Mouse (Mus musculus) megakaryocyte progenitor cell, adult 5-6 weeks (primary cell): ENCODE measurements at regions not wholly inside any gene's neighbourhood (a gene's known extent, or its start where the extent isn't known, plus 50 kb on each side); places are given as distances from the start of the nearest gene placed in this dataset.
A peak's percentile ranks its signal among the peaks of the same experiment; 100 is the strongest.

Experiments
- ATAC-seq: replicated peaks from 2 replicates; pipeline ENCODE4 v1.8.0; 2016; ENCODE audit warnings: mild to moderate bottlenecking, moderate TSS enrichment, inconsistent platforms; ENCODE audit not compliant: poor library complexity

DNA sequence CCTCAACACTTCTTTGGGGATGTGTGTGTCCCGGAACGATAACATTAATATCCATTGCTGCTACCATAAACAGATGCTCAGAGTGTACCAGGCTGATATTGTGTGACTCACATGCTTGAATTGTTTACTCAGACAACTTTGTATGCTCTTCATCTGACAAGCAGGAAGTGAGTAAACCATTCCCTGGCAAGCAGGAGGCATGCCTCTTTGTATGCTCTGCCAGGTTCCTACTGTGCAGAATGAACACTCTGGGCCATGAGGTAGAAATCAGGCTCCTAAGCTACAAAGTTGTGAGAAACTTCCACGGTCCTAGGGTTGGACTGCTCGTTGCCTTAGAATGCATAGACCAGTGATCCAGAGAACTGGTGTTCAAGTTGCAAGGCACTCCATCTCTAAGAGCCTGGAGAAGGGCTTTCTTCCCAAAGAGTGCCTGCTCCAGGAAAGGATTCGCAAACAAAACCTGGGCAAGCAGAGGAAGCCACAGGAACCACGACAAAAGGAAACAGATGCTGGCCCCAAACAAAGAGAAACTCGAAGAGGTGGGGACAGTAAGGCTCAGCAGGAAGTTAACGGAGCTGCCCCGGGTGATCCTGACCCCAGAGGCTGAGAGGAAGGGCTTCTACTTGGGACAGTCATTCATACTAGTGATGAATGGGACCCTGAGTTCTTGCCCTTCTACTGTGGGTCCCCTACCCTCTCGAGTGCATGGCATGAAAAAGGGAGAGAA is 53.2 kb upstream of the Slc22a23 start:
- ATAC-seq = peak; percentile 54

DNA sequence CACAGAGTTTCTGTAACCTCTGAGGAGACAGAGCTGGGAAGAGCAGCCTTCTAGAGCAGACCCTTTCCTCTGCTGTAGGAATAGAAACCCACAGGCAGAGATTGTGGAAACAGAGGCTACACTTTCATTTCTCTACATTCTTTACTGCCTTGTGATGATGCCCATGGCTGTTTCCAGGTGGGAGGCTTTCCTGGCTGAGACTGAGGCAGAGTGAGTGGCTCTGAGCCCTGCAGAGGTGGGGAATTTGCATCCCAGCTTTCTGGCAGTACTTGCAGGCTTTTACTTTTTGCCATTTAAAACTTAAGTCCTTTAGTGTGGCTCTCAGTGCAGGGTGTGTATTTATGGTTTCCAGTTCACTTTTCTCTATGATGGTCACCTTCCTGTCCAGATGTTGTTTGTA is 50.5 kb upstream of the Slc22a23 start:
- ATAC-seq = no peak

DNA sequence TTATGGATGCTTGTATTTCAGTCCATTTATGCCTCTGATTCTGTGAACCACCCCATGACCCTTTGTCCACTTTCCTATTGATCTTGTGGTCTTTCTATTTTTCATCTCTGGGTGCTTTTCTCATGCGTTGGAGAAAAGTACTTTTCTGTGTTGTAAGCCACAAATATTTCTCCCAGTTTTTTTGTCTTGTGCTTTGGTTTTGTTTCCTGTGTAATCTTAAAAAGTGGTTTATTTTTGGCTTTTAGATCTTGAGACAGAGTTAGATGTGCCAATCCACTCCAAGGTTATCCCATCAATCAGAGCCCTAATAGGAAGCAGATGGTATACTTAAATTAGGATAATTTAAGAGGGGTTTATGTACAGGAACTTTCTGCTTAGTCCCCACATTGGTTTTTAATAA is 50.0 kb upstream of the Slc22a23 start:
- ATAC-seq = no peak
